ENCODE assay signal across 8 mouse cellular contexts in the genomic region with DNA sequence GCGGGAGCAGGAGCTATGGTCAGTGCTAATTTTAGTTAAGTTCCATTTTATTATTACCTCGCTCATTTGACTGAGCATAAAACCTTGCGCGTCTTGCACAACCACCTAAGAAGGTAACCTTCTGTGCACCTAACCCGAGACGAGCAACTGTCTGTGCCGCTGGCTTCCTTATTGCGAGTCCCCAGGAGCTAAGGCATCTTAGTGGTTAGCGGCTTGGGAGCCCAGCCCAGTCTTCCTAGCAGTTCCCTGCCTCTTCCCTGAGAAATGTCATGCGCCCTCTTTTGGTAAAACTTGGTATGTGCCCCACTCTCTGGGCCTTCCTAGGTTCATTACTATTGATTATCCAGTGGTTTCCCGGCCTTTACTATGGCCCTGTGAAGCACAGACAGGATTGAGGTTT. TPM values are rescaled to one million over a fixed set of nuclear protein-coding genes. Genes with fewer than 3 reads are reported as not detected.
DNase-seq lines count a peak whose midpoint lies in the region; ATAC-seq and TF ChIP-seq lines count a peak whose summit lies in the region.

No protein-coding gene starts in this region.

- peak; percentile 56 for TF ChIP-seq CTCF in bone marrow, adult 2 months (IDR thresholded peaks at IDR 0.05; ENCODE audit: control insufficient read depth, insufficient read depth, low read length)
- TF ChIP-seq CTCF in spleen, adult 2 months (IDR thresholded peaks at IDR 0.05; ENCODE audit: extremely low read depth, insufficient read depth, insufficient read length, insufficient replicate concordance), result peak; percentile 33; the same call in 1 of the 2 replicates

- H3K4me1 ChIP-seq in bone marrow, adult 2 months (ENCODE audit: control insufficient read depth, insufficient read depth, low read length), result peaks cover 1% of the 10 kb centered on the region; the same call in 1 of the 2 replicates
- H3K4me1 ChIP-seq in embryonic facial prominence, embryonic 15.5 days, result peaks cover 20% of the 10 kb centered on the region
- H3K4me1 ChIP-seq in limb, embryonic 13.5 days, result peaks cover 19% of the 10 kb centered on the region
- H3K4me1 ChIP-seq in midbrain, embryonic 15.5 days, result peaks cover 24% of the 10 kb centered on the region
- H3K4me1 ChIP-seq in spleen, adult 2 months (ENCODE audit: control insufficient read depth, insufficient read depth, insufficient read length), result peaks cover 3% of the 10 kb centered on the region; the same call in 1 of the 2 replicates

- no peak overlapping the region for H3K27ac ChIP-seq in bone marrow, adult 2 months (ENCODE audit: control insufficient read depth, insufficient read depth, low read depth, low read length, poor library complexity)
- peak overlapping the region; percentile 75 for H3K27ac ChIP-seq in embryonic facial prominence, embryonic 15.5 days (replicated peaks)
- H3K27ac ChIP-seq in limb, embryonic 13.5 days, result peak overlapping the region; percentile 44; the same call in 1 of the 2 replicates
- H3K27ac ChIP-seq in midbrain, embryonic 15.5 days, result peak overlapping the region; percentile 40
- H3K27ac ChIP-seq in spleen, adult 2 months (ENCODE audit: insufficient read depth, low read length), result no peak overlapping the region

- TF ChIP-seq POLR2A in bone marrow, adult 2 months (IDR thresholded peaks at IDR 0.05; ENCODE audit: borderline replicate concordance, control insufficient read depth, low read depth, low read length), result no peak
- no peak for TF ChIP-seq POLR2A in spleen, adult 2 months (IDR thresholded peaks at IDR 0.05; ENCODE audit: low read depth, low read length)

- DNase-seq in A20 (ENCODE audit: low read depth, low spot score), result peak; percentile 42
- peak; percentile 89 for DNase-seq in heart, adult 8-10 months (ENCODE audit: low spot score)
- peak; percentile 89 to 91 for DNase-seq in kidney, adult 8-10 months
- peak; percentile 31 to 56 for DNase-seq in spleen, adult 2 months (ENCODE audit: low read depth in 1 of 2, low spot score in 2 of 2)

- 0 out of 2 replicates have a peak, but pooled peaks cover 6% of the 10 kb centered on the region for H3K36me3 ChIP-seq in embryonic facial prominence, embryonic 15.5 days
- peaks cover 20% of the 10 kb centered on the region for H3K36me3 ChIP-seq in limb, embryonic 13.5 days
- H3K36me3 ChIP-seq in midbrain, embryonic 15.5 days (replicated peaks), result no peaks in the 10 kb centered on the region
- H3K36me3 ChIP-seq in spleen, adult 2 months (ENCODE audit: control insufficient read depth, insufficient read depth, low read length), result no peaks in the 10 kb centered on the region

- peak overlapping the region; percentile 19; the same call in 1 of the 2 replicates for H3K9ac ChIP-seq in embryonic facial prominence, embryonic 15.5 days
- peak overlapping the region; percentile 59 for H3K9ac ChIP-seq in limb, embryonic 13.5 days
- H3K9ac ChIP-seq in midbrain, embryonic 15.5 days, result peak overlapping the region; percentile 28; the same call in 1 of the 2 replicates

- no peaks in the 10 kb centered on the region for H3K27me3 ChIP-seq in embryonic facial prominence, embryonic 15.5 days
- H3K27me3 ChIP-seq in limb, embryonic 13.5 days, result no peaks in the 10 kb centered on the region
- no peaks in the 10 kb centered on the region for H3K27me3 ChIP-seq in midbrain, embryonic 15.5 days (replicated peaks)
- no peaks in the 10 kb centered on the region for H3K27me3 ChIP-seq in spleen, adult 2 months (ENCODE audit: control insufficient read depth, insufficient read depth, low read length)

- peak overlapping the region; percentile 86 for H3K4me2 ChIP-seq in embryonic facial prominence, embryonic 15.5 days (replicated peaks)
- H3K4me2 ChIP-seq in limb, embryonic 13.5 days (replicated peaks), result peak overlapping the region; percentile 85
- peak overlapping the region; percentile 70 for H3K4me2 ChIP-seq in midbrain, embryonic 15.5 days

- H3K9me3 ChIP-seq in embryonic facial prominence, embryonic 15.5 days (replicated peaks), result no peaks in the 10 kb centered on the region
- no peaks in the 10 kb centered on the region for H3K9me3 ChIP-seq in limb, embryonic 13.5 days
- H3K9me3 ChIP-seq in midbrain, embryonic 15.5 days, result no peaks in the 10 kb centered on the region

- WGBS in bone marrow, adult 2 months, result under 1% methylated on average over 11 of the region's 11 CpGs
- WGBS in embryonic facial prominence, embryonic 15.5 days, result 2% methylated on average over 11 of the region's 11 CpGs
- 0% methylated on average over 11 of the region's 11 CpGs for WGBS in limb, embryonic 13.5 days
- whole genome bisulfite sequencing in midbrain, embryonic 15.5 days, result 2% methylated on average over 11 of the region's 11 CpGs
- WGBS in spleen, adult 2 months, result under 1% methylated on average over 11 of the region's 11 CpGs

- H3K4me3 ChIP-seq in bone marrow, adult 2 months (replicated peaks; ENCODE audit: control insufficient read depth, low read depth, low read length), result peak overlapping the region; percentile 71
- H3K4me3 ChIP-seq in embryonic facial prominence, embryonic 15.5 days (replicated peaks), result peak overlapping the region; percentile 79
- H3K4me3 ChIP-seq in limb, embryonic 13.5 days, result peak overlapping the region; percentile 81
- peak overlapping the region; percentile 93 for H3K4me3 ChIP-seq in midbrain, embryonic 15.5 days
- peak overlapping the region; percentile 65 for H3K4me3 ChIP-seq in spleen, adult 2 months (ENCODE audit: extremely low read depth, insufficient read depth, insufficient read length)

- 0 out of 2 replicates have a peak, but pooled peaks have one; percentile 6 for ATAC-seq in embryonic facial prominence, embryonic 15.5 days (ENCODE audit: insufficient number of reproducible peaks, low FRiP score, low TSS enrichment, low read depth)
- no peak for ATAC-seq in limb, embryonic 13.5 days (ENCODE audit: low FRiP score, low read depth)
- no peak for ATAC-seq in midbrain, embryonic 15.5 days (replicated peaks)

RNA-seq across cellular contexts. Expression of a gene that starts 0.9 kb away (rescaled TPM):
- 3.2 and 8.1 TPM in 2 replicates for polyA plus RNA-seq in bone marrow, adult 2 months (2011; ENCODE audit: insufficient read depth, insufficient read length, low replicate concordance, missing spikeins)
- 33.7 and 41.8 TPM in 2 replicates for polyA plus RNA-seq in embryonic facial prominence, embryonic 15.5 days (2015; fragmentation: Nextera tagmentation; extraction: Ambion mirVana)
- 100 to 1,000 TPM; 469 to 545 (median 504) TPM for total RNA-seq in heart, adult 8-10 months (2022)
- polyA plus RNA-seq in limb, embryonic 13.5 days (2015; fragmentation: Nextera tagmentation; extraction: Ambion mirVana), result 33.7 and 34.9 TPM in 2 replicates
- polyA plus RNA-seq in midbrain, embryonic 15.5 days (2015; fragmentation: Nextera tagmentation; extraction: Ambion mirVana), result 27.4 and 28.2 TPM in 2 replicates
- 12.6 and 13.8 TPM in 2 replicates for polyA plus RNA-seq in spleen, adult 2 months (2012; rRNA removed)

RNA-seq across cellular contexts. Expression of a gene that starts 32.4 kb away (rescaled TPM):
- polyA plus RNA-seq in bone marrow, adult 2 months (2011; ENCODE audit: insufficient read depth, insufficient read length, low replicate concordance, missing spikeins), result 54.0 and 80.3 TPM in 2 replicates
- polyA plus RNA-seq in embryonic facial prominence, embryonic 15.5 days (2015; fragmentation: Nextera tagmentation; extraction: Ambion mirVana), result 29.7 and 33.9 TPM in 2 replicates
- 1 to 10 TPM in 2 of 4 experiments, under 1 TPM in 2; 0.72 to 1.1 (median 0.96) TPM for total RNA-seq in heart, adult 8-10 months (2022)
- 37.2 and 37.7 TPM in 2 replicates for polyA plus RNA-seq in limb, embryonic 13.5 days (2015; fragmentation: Nextera tagmentation; extraction: Ambion mirVana)
- polyA plus RNA-seq in midbrain, embryonic 15.5 days (2015; fragmentation: Nextera tagmentation; extraction: Ambion mirVana), result 171 and 177 TPM in 2 replicates
- polyA plus RNA-seq in spleen, adult 2 months (2012; rRNA removed), result 19.3 and 23.7 TPM in 2 replicates

RNA-seq across cellular contexts. Expression of a gene that starts 34.5 kb away (rescaled TPM):
- 0.27 and 2.1 TPM in 2 replicates for polyA plus RNA-seq in bone marrow, adult 2 months (2011; ENCODE audit: insufficient read depth, insufficient read length, low replicate concordance, missing spikeins)
- polyA plus RNA-seq in embryonic facial prominence, embryonic 15.5 days (2015; fragmentation: Nextera tagmentation; extraction: Ambion mirVana), result 9.5 and 11.3 TPM in 2 replicates
- total RNA-seq in heart, adult 8-10 months (2022), result 10 to 100 TPM in 1 of 4 experiments, 1 to 10 TPM in 3; 9.1 to 10.3 (median 9.8) TPM
- 6.4 and 8.9 TPM in 2 replicates for polyA plus RNA-seq in limb, embryonic 13.5 days (2015; fragmentation: Nextera tagmentation; extraction: Ambion mirVana)
- polyA plus RNA-seq in midbrain, embryonic 15.5 days (2015; fragmentation: Nextera tagmentation; extraction: Ambion mirVana), result 17.2 and 17.4 TPM in 2 replicates
- polyA plus RNA-seq in spleen, adult 2 months (2012; rRNA removed), result 12.7 and 13.9 TPM in 2 replicates

RNA-seq across cellular contexts. Expression of a gene that starts 51.3 kb away (rescaled TPM):
- polyA plus RNA-seq in bone marrow, adult 2 months (2011; ENCODE audit: insufficient read depth, insufficient read length, low replicate concordance, missing spikeins), result 68.1 and 73.2 TPM in 2 replicates
- polyA plus RNA-seq in embryonic facial prominence, embryonic 15.5 days (2015; fragmentation: Nextera tagmentation; extraction: Ambion mirVana), result 11.0 and 12.8 TPM in 2 replicates
- total RNA-seq in heart, adult 8-10 months (2022), result 10 to 100 TPM; 43.9 to 47.4 (median 45.6) TPM
- polyA plus RNA-seq in limb, embryonic 13.5 days (2015; fragmentation: Nextera tagmentation; extraction: Ambion mirVana), result 11.4 and 11.8 TPM in 2 replicates
- 20.5 and 22.2 TPM in 2 replicates for polyA plus RNA-seq in midbrain, embryonic 15.5 days (2015; fragmentation: Nextera tagmentation; extraction: Ambion mirVana)
- polyA plus RNA-seq in spleen, adult 2 months (2012; rRNA removed), result 51.9 and 54.5 TPM in 2 replicates

Comparison
In these comparisons a context has a peak if more than half of its experiments do, and no peak if none do; other contexts are left out.
1. H3K27ac ChIP-seq: peak in embryonic facial prominence, embryonic 15.5 days (single experiment), limb, embryonic 13.5 days (single experiment) and midbrain, embryonic 15.5 days (single experiment); none in bone marrow, adult 2 months (single experiment) and spleen, adult 2 months (single experiment).
2. Peak in every context shown above with its lines, with median percentiles within 50 percentile points of each other: DNase-seq, H3K4me3 ChIP-seq, H3K4me2 ChIP-seq and H3K9ac ChIP-seq.